Mouse (Mus musculus): ENCODE data around the gene Cct5. TPM values are rescaled to one million over a fixed set of nuclear protein-coding genes. Genes with fewer than 3 reads are reported as not detected.

Gene Cct5
- polyA plus RNA-seq, 1 experiment from 2014 or later, result 673 TPM

DNA sequence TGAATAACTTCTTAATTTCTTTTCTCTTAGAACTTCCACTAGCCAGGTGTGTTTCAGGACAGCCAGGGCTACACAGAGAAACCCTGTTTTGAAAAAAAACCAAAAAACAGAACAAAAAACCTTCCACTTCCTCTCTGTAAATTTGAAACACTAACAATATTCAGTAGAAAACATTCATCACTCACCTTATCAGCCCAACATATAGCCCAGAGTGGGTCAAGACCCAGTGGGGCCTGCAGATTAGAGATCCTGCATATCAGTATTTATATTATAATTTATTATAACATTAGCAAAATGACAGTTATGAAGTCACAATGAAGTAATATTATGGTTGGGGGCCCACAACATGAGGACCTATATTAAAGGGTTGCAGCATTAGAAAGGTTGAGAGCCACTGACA, 27.9 kb downstream of the Cct5 start:
- DNase-seq (ENCODE audit: low spot score), result no peak
- Histone ChIP-seq H3K27me3 (replicated peaks; ENCODE audit: control insufficient read depth, insufficient read depth, low read length) (no peaks in the 10 kb centered on the region), H3K9ac (ENCODE audit: low read length) (no peak overlapping the region), H3K9me3 (replicated peaks; ENCODE audit: control insufficient read depth, low read length) (no peaks in the 10 kb centered on the region), H3K4me3 (ENCODE audit: low read depth, low read length) (no peak overlapping the region), H3K36me3 (ENCODE audit: control insufficient read depth, insufficient read depth, low read length) (no peaks in the 10 kb centered on the region), H3K4me2 (ENCODE audit: low read length) (no peak overlapping the region), H3K4me1 (ENCODE audit: control insufficient read depth, insufficient read depth, low read length) (no peaks in the 10 kb centered on the region), H3K27ac (ENCODE audit: low read depth, low read length) (no peak overlapping the region)
- ATAC-seq, result no peak

- ATAC-seq, result no peak
- Histone ChIP-seq H3K4me1 (ENCODE audit: control insufficient read depth, insufficient read depth, low read length) (no peaks in the 10 kb centered on the region), H3K9me3 (replicated peaks; ENCODE audit: control insufficient read depth, low read length) (no peaks in the 10 kb centered on the region), H3K9ac (ENCODE audit: low read length) (no peak overlapping the region), H3K4me3 (ENCODE audit: low read depth, low read length) (no peak overlapping the region), H3K27me3 (replicated peaks; ENCODE audit: control insufficient read depth, insufficient read depth, low read length) (no peaks in the 10 kb centered on the region), H3K4me2 (ENCODE audit: low read length) (no peak overlapping the region), H3K27ac (ENCODE audit: low read depth, low read length) (no peak overlapping the region), H3K36me3 (ENCODE audit: control insufficient read depth, insufficient read depth, low read length) (no peaks in the 10 kb centered on the region)
- 82% methylated on average over 4 of the region's 4 CpGs for WGBS
- DNase-seq (ENCODE audit: low spot score), result no peak
Measured at GRCm38 (mm10) chr15:31573287-31573686, 28.3 kb downstream of the Cct5 start.

GRCm38 (mm10) chr15:31571906-31572722, 29.5 kb downstream of the Cct5 start:
- no peak for DNase-seq (ENCODE audit: low spot score)
- H3K4me1 ChIP-seq (ENCODE audit: control insufficient read depth, insufficient read depth, low read length), result no peaks in the 10 kb centered on the region
- ATAC-seq, result no peak
- 89% methylated on average over 16 of the region's 16 CpGs for WGBS
- no peak overlapping the region for H3K4me3 ChIP-seq (ENCODE audit: low read depth, low read length)
- no peaks in the 10 kb centered on the region for H3K9me3 ChIP-seq (replicated peaks; ENCODE audit: control insufficient read depth, low read length)
- no peaks in the 10 kb centered on the region for H3K27me3 ChIP-seq (replicated peaks; ENCODE audit: control insufficient read depth, insufficient read depth, low read length)
- no peak overlapping the region for H3K9ac ChIP-seq (ENCODE audit: low read length)
- no peak overlapping the region for H3K27ac ChIP-seq (ENCODE audit: low read depth, low read length)
- no peak overlapping the region for H3K4me2 ChIP-seq (ENCODE audit: low read length)
- no peaks in the 10 kb centered on the region for H3K36me3 ChIP-seq (ENCODE audit: control insufficient read depth, insufficient read depth, low read length)

DNA sequence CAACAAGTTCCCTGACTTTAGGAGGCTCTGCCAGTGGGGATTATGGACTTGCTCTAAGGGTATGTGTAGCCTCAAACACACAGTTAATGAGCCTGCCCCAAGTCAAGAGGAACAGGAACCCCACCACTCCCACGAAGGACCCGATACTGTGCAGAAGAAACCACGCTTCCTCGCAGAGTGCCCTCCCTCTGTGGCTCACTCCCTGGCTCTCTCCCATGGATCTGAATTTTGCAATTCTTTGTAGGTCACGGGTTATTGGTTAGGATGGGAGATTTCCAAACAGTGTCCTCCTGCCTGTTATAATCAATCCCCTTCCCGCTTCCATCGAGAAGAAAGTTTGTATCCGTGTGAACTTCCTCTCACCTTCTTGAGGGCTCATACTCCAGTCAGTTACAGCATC, 30.6 kb downstream of the Cct5 start:
- Histone ChIP-seq H3K27me3 (replicated peaks; ENCODE audit: control insufficient read depth, insufficient read depth, low read length) (no peaks in the 10 kb centered on the region), H3K9ac (ENCODE audit: low read length) (no peak overlapping the region), H3K9me3 (replicated peaks; ENCODE audit: control insufficient read depth, low read length) (no peaks in the 10 kb centered on the region), H3K4me2 (ENCODE audit: low read length) (no peak overlapping the region), H3K27ac (ENCODE audit: low read depth, low read length) (no peak overlapping the region), H3K4me1 (ENCODE audit: control insufficient read depth, insufficient read depth, low read length) (no peaks in the 10 kb centered on the region), H3K4me3 (ENCODE audit: low read depth, low read length) (no peak overlapping the region), H3K36me3 (ENCODE audit: control insufficient read depth, insufficient read depth, low read length) (no peaks in the 10 kb centered on the region)
- DNase-seq (ENCODE audit: low spot score) (no peak), ATAC-seq (no peak)
- 91% methylated on average over 8 of the region's 8 CpGs for WGBS

GRCm38 (mm10) chr15:31569325-31570022, 32.1 kb downstream of the Cct5 start:
- Histone ChIP-seq H3K4me2 (ENCODE audit: low read length) (no peak overlapping the region), H3K27ac (ENCODE audit: low read depth, low read length) (no peak overlapping the region), H3K9me3 (replicated peaks; ENCODE audit: control insufficient read depth, low read length) (no peaks in the 10 kb centered on the region), H3K9ac (ENCODE audit: low read length) (no peak overlapping the region), H3K36me3 (ENCODE audit: control insufficient read depth, insufficient read depth, low read length) (no peaks in the 10 kb centered on the region), H3K27me3 (replicated peaks; ENCODE audit: control insufficient read depth, insufficient read depth, low read length) (no peaks in the 10 kb centered on the region), H3K4me1 (ENCODE audit: control insufficient read depth, insufficient read depth, low read length) (no peaks in the 10 kb centered on the region), H3K4me3 (ENCODE audit: low read depth, low read length) (no peak overlapping the region)
- ATAC-seq, result no peak
- no peak for DNase-seq (ENCODE audit: low spot score)
- WGBS, result 72% methylated on average over 9 of the region's 9 CpGs

DNA sequence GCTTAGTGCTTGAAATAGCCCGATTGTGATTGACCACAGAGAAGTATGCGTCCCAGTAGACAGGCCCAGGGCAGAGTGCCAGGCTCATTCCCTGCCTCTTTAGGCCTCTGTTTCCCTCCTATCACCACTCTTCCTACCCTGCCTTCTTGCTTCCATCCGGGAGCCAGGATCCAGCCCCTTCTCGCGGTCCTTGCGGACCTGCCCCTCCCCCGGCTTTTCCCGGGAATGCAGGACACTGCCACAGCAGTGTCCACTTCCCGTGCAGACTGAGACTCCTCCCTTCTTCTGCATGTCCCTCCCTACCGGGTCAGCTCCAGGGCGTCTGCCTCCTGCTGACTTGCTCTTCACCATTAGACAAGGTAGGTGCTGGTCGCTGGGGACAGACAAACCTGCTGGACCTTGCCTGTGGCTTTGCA, 33.0 kb downstream of the Cct5 start:
- no peak overlapping the region for H3K9ac ChIP-seq (ENCODE audit: low read length)
- DNase-seq (ENCODE audit: low spot score), result no peak
- no peak for ATAC-seq
- H3K4me3 ChIP-seq (ENCODE audit: low read depth, low read length), result no peak overlapping the region
- H3K4me1 ChIP-seq (ENCODE audit: control insufficient read depth, insufficient read depth, low read length), result no peaks in the 10 kb centered on the region
- H3K4me2 ChIP-seq (ENCODE audit: low read length), result no peak overlapping the region
- no peaks in the 10 kb centered on the region for H3K9me3 ChIP-seq (replicated peaks; ENCODE audit: control insufficient read depth, low read length)
- H3K36me3 ChIP-seq (ENCODE audit: control insufficient read depth, insufficient read depth, low read length), result no peaks in the 10 kb centered on the region
- no peaks in the 10 kb centered on the region for H3K27me3 ChIP-seq (replicated peaks; ENCODE audit: control insufficient read depth, insufficient read depth, low read length)
- 26% methylated on average over 12 of the region's 12 CpGs for WGBS
- no peak overlapping the region for H3K27ac ChIP-seq (ENCODE audit: low read depth, low read length)

DNA sequence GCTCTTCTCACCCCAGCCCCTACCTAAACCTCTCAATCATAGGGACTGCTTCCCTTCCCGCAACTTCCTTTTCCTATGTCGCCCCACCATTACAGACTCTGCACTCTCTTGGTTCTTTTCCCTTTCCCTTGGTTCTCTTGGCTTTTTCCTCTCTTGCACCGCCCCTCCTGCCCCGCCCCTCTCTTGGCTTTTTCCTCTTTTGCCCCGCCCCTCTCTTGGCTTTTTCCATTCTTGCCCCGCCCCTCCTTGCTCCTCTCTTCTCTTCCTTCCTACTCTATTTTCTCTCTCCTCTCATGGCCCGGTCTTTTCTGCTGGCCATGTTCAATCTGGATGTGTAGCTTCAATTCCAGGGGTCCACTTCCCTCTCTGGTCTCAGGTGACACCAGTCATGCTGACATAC, 34.2 kb downstream of the Cct5 start:
- H3K9me3 ChIP-seq (replicated peaks; ENCODE audit: control insufficient read depth, low read length), result no peaks in the 10 kb centered on the region
- 65% methylated on average over 7 of the region's 7 CpGs for WGBS

GRCm38 (mm10) chr15:31565786-31566185, 35.8 kb downstream of the Cct5 start:
- ATAC-seq, result no peak
- no peak for DNase-seq (ENCODE audit: low spot score)
- H3K4me1 ChIP-seq (ENCODE audit: control insufficient read depth, insufficient read depth, low read length), result no peaks in the 10 kb centered on the region
- no peak overlapping the region for H3K27ac ChIP-seq (ENCODE audit: low read depth, low read length)
- H3K4me2 ChIP-seq (ENCODE audit: low read length), result no peak overlapping the region
- no peaks in the 10 kb centered on the region for H3K27me3 ChIP-seq (replicated peaks; ENCODE audit: control insufficient read depth, insufficient read depth, low read length)
- WGBS, result 81% methylated on average over 1 of the region's 1 CpGs
- no peaks in the 10 kb centered on the region for H3K9me3 ChIP-seq (replicated peaks; ENCODE audit: control insufficient read depth, low read length)
- no peaks in the 10 kb centered on the region for H3K36me3 ChIP-seq (ENCODE audit: control insufficient read depth, insufficient read depth, low read length)
- no peak overlapping the region for H3K9ac ChIP-seq (ENCODE audit: low read length)
- H3K4me3 ChIP-seq (ENCODE audit: low read depth, low read length), result no peak overlapping the region

More for the DNA sequence above, 34.2 kb downstream of the Cct5 start:
- Histone ChIP-seq H3K4me1 (ENCODE audit: control insufficient read depth, insufficient read depth, low read length) (no peaks in the 10 kb centered on the region), H3K27me3 (replicated peaks; ENCODE audit: control insufficient read depth, insufficient read depth, low read length) (no peaks in the 10 kb centered on the region), H3K36me3 (ENCODE audit: control insufficient read depth, insufficient read depth, low read length) (no peaks in the 10 kb centered on the region), H3K4me2 (ENCODE audit: low read length) (no peak overlapping the region), H3K9ac (ENCODE audit: low read length) (no peak overlapping the region), H3K4me3 (ENCODE audit: low read depth, low read length) (no peak overlapping the region), H3K27ac (ENCODE audit: low read depth, low read length) (no peak overlapping the region)
- ATAC-seq, result no peak
- no peak for DNase-seq (ENCODE audit: low spot score)

- no peaks in the 10 kb centered on the region for H3K9me3 ChIP-seq (replicated peaks; ENCODE audit: control insufficient read depth, low read length)
- H3K36me3 ChIP-seq (ENCODE audit: control insufficient read depth, insufficient read depth, low read length), result no peaks in the 10 kb centered on the region
- WGBS, result 76% methylated on average over 5 of the region's 5 CpGs
- no peak for ATAC-seq
- no peak within 1 kb of the TSS for H3K9ac ChIP-seq (ENCODE audit: low read length)
- no peak for DNase-seq (ENCODE audit: low spot score)
- no peak within 1 kb of the TSS for H3K4me2 ChIP-seq (ENCODE audit: low read length)
- no peaks in the 10 kb centered on the region for H3K27me3 ChIP-seq (replicated peaks; ENCODE audit: control insufficient read depth, insufficient read depth, low read length)
- no peak within 1 kb of the TSS for H3K4me3 ChIP-seq (ENCODE audit: low read depth, low read length)
- H3K4me1 ChIP-seq (ENCODE audit: control insufficient read depth, insufficient read depth, low read length), result no peaks in the 10 kb centered on the region
- no peak within 1 kb of the TSS for H3K27ac ChIP-seq (ENCODE audit: low read depth, low read length)
Measured at GRCm38 (mm10) chr15:31565184-31565583, 36.4 kb downstream of the Cct5 start, which contains the start of gene Cmbl. Cmbl (plus strand) TSS chr15:31565389.

Measured in forebrain, embryonic 14.5 days (tissue).